Mouse (Mus musculus) olfactory bulb, adult 2 months (tissue): ENCODE data around the gene Kctd18. TPM values are rescaled to one million over a fixed set of nuclear protein-coding genes. Genes with fewer than 3 reads are reported as not detected.

Experiments used
- H3K27ac ChIP-seq: fragments of 200-500 bp; 2 replicates; pipeline ENCODE4 v1.5.1; 2012; ENCODE audit warnings: low read depth, low read length; ENCODE audit not compliant: insufficient read depth
- H3K4me1 ChIP-seq: fragments of 200-500 bp; 2 replicates; pipeline ENCODE4 v1.6.1; 2012; ENCODE audit warnings: low read length; ENCODE audit not compliant: control insufficient read depth, insufficient read depth
- H3K4me3 ChIP-seq: fragments of 200-500 bp; 2 replicates; pipeline ENCODE4 v1.5.1; 2012; ENCODE audit warnings: mild to moderate bottlenecking, low read depth, low read length, moderate library complexity; ENCODE audit not compliant: insufficient read depth
- CTCF ChIP-seq: fragments of 200-500 bp; IDR thresholded peaks from 2 replicates; pipeline ENCODE4 v1.5.1; 2012; ENCODE audit warnings: low read depth, mild to moderate bottlenecking, low read length, moderate library complexity; ENCODE audit not compliant: insufficient read depth
- POLR2A ChIP-seq: fragments of 200-500 bp; IDR thresholded peaks from 2 replicates; pipeline ENCODE4 v1.6.1; 2012; ENCODE audit warnings: mild to moderate bottlenecking, low read depth, low read length, moderate library complexity; ENCODE audit not compliant: insufficient read depth
- WGBS: fragments of 180-500 bp; shearing (Covaris S2); methylation state at CpG from one replicate; pipeline ENCODE4 v1.1.7; 2018; 5-methylcytosine and 5-hydroxymethylcytosine counted together
- polyA plus RNA-seq: library from polyadenylated mRNA; stranded (reverse); fragments of >200 nt; gene quantifications from 2 replicates; pipeline ENCODE4 v1.2.4, GENCODE M21; 2012; ENCODE audit warnings: low replicate concordance; ENCODE audit not compliant: missing spikeins, insufficient read depth, insufficient read length

Kctd18 gene
- polyA plus RNA-seq, 1 experiment = not detected

- Histone ChIP-seq H3K4me3 (no peak overlapping the region), H3K4me1 (no peaks in the 10 kb centered on the region), H3K27ac (no peak overlapping the region)
- no peak for TF ChIP-seq CTCF
- no peak for TF ChIP-seq POLR2A
- 58% methylated on average over 7 of the region's 7 CpGs for WGBS
Observed at GRCm38 (mm10) chr1:57941095-57941494, 77.7 kb downstream of the Kctd18 start.

DNA sequence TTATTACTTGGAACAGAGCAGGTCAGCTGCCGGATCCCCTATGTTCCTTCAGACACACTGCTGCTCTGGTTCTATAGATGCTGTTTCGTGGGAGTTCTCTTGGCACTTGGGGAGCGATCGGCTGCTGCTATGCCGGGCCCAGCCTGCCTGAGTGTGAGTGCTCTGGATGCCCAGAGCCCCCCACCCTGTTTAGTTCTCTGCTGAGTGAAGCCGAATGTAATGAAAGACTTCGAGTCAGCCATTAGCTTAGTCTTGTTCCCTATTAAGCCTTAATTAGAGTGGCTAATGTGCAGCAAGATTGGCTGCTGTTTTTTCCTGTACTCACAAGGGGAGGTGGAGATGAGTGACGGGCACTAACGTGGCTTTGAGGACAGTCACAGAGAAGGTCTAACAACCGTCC lies 78.1 kb downstream of the Kctd18 start:
- no peak for TF ChIP-seq POLR2A
- TF ChIP-seq CTCF = no peak
- Histone ChIP-seq H3K27ac (no peak overlapping the region), H3K4me1 (no peaks in the 10 kb centered on the region), H3K4me3 (no peak overlapping the region)
- 45% methylated on average over 10 of the region's 10 CpGs for WGBS

GRCm38 (mm10) chr1:57934287-57934686 lies 84.5 kb downstream of the Kctd18 start:
- TF ChIP-seq POLR2A (no peak), CTCF (no peak)
- no peaks in the 10 kb centered on the region for H3K4me1 ChIP-seq
- no peak overlapping the region for H3K4me3 ChIP-seq
- WGBS = 33% methylated on average over 1 of the region's 1 CpGs
- H3K27ac ChIP-seq = no peak overlapping the region

- 76% methylated on average over 4 of the region's 4 CpGs for WGBS
- no peak for TF ChIP-seq CTCF
- no peak for TF ChIP-seq POLR2A
- no peak overlapping the region for H3K4me3 ChIP-seq
- no peak overlapping the region for H3K27ac ChIP-seq
- no peaks in the 10 kb centered on the region for H3K4me1 ChIP-seq
Observed at GRCm38 (mm10) chr1:57918567-57918966, 100.2 kb downstream of the Kctd18 start.

DNA sequence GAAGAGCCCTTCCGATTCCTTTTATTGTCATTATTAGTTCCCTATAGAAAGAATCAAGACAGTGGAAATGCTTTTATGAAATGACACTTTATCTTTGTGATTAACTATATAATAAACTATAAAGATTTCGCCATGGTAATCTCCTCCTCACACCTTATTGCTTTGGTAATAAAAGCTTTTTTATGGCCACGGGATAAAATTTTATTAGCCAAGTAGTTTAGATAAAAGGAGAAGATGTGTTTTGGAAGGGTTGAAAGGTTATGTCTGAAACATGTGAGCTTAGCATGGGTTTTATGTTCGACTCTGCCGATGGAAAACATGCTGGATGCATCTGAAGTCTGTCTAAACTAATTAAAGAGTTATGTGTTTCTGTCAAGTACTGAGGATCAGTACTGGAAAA lies 101.4 kb downstream of the Kctd18 start:
- no peak overlapping the region for H3K27ac ChIP-seq

DNA sequence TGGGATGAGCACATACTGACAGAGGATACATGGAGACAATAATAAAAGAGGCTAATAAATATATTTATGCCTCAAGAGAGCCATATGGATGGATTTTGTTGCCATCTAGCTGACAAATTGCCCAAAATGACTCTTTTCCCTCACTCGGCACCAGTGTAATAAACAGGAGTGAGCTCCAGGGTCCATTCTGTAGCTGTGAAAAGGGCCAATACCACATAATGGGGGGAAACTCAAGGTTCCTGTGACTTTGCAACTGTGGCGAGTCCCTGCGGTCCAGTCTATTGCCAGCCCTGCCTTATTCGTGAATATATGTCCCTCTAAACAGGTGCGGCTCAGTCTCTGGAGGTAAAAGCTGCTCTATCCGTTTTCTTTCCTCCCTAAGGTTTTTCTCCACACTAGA lies 107.2 kb downstream of the Kctd18 start:
- Histone ChIP-seq H3K4me3 (no peak overlapping the region), H3K4me1 (no peaks in the 10 kb centered on the region), H3K27ac (no peak overlapping the region)
- no peak for TF ChIP-seq CTCF
- WGBS = 90% methylated on average over 6 of the region's 6 CpGs

More for the DNA sequence above, 101.4 kb downstream of the Kctd18 start:
- no peak for TF ChIP-seq CTCF
- no peak for TF ChIP-seq POLR2A
- no peaks in the 10 kb centered on the region for H3K4me1 ChIP-seq
- no peak overlapping the region for H3K4me3 ChIP-seq
- 93% methylated on average over 5 of the region's 5 CpGs for WGBS

GRCm38 (mm10) chr1:57906312-57906711 lies 112.4 kb downstream of the Kctd18 start:
- Histone ChIP-seq H3K4me3 (no peak overlapping the region), H3K4me1 (no peaks in the 10 kb centered on the region), H3K27ac (no peak overlapping the region)
- no peak for TF ChIP-seq POLR2A
- TF ChIP-seq CTCF = no peak

DNA sequence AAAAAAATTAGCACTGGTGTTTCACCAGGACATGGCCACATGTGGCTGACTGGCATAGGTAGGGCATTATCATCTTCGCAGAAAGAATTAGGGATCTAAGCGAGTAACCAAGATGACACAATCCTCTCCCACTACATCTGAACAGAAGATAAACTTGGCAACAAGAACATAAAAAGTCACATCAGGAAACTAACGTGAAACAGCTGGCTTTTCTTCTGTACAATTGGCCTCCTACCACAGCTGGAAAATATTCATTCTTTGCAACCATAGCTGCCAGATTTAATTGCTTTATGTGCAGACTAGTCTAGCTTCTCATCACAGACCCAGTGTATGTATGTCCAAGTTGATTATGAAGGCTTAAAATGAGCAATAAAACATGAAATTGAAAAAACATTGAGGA lies 112.8 kb downstream of the Kctd18 start:
- Histone ChIP-seq H3K4me3 (no peak overlapping the region), H3K4me1 (no peaks in the 10 kb centered on the region), H3K27ac (no peak overlapping the region)
- WGBS = 54% methylated on average over 3 of the region's 3 CpGs
- no peak for TF ChIP-seq POLR2A
- no peak for TF ChIP-seq CTCF

Other genes with a start within 250 kb of the Kctd18 start
- gene Spats2l, start 244.8 kb downstream of the Kctd18 start, polyA plus RNA-seq = not detected in 2 replicates
- gene Sgo2a, start 23.0 kb downstream of the Kctd18 start, polyA plus RNA-seq = not detected in 2 replicates
- gene Aox1, start 11.0 kb upstream of the Kctd18 start, polyA plus RNA-seq = not detected in 2 replicates
- gene Aox3, start 94.2 kb upstream of the Kctd18 start, polyA plus RNA-seq = not detected in 2 replicates
- gene Aox4, start 191.4 kb upstream of the Kctd18 start, polyA plus RNA-seq = not detected in 2 replicates